Mouse (Mus musculus) megakaryocyte, embryonic 14.5 days (primary cell): ENCODE measurements around the gene 1700109H08Rik. TPM values are rescaled to one million over a fixed set of nuclear protein-coding genes. Genes with fewer than 3 reads are reported as not detected.

Source experiments
- H3K27me3 ChIP-seq: replicated peaks from 2 replicates; pipeline ENCODE3; 2012; ENCODE audit warnings: inconsistent platforms
- H3K36me3 ChIP-seq: replicated peaks from 2 replicates; pipeline ENCODE3; 2012; ENCODE audit warnings: low read length, inconsistent platforms, mixed read lengths
- H3K4me1 ChIP-seq: 2 replicates; pipeline ENCODE4 v1.6.1; 2012; ENCODE audit warnings: inconsistent platforms
- H3K4me3 ChIP-seq: replicated peaks from 2 replicates; pipeline ENCODE3; 2012; ENCODE audit warnings: moderate library complexity, mild to moderate bottlenecking, inconsistent platforms
- H3K9me3 ChIP-seq: 2 replicates; pipeline ENCODE4 v1.6.1; 2012; ENCODE audit warnings: inconsistent platforms
- FLI1 ChIP-seq: IDR thresholded peaks from 2 replicates; pipeline ENCODE4 v1.6.1; 2012; ENCODE audit warnings: low read length, inconsistent platforms, mixed read lengths
- GATA1 ChIP-seq: IDR thresholded peaks from 3 replicates; pipeline ENCODE4 v1.6.1; 2012; ENCODE audit warnings: mixed read lengths, low read length, inconsistent platforms, borderline replicate concordance
- polyA plus RNA-seq: library from polyadenylated mRNA; stranded (reverse); fragments of >175 nt; gene quantifications from 2 replicates; pipeline ENCODE4 v1.2.3, GENCODE M21; 2012; ENCODE audit warnings: low replicate concordance; ENCODE audit not compliant: insufficient read depth

Gene 1700109H08Rik
- polyA plus RNA-seq, 1 experiment, result not detected

DNA sequence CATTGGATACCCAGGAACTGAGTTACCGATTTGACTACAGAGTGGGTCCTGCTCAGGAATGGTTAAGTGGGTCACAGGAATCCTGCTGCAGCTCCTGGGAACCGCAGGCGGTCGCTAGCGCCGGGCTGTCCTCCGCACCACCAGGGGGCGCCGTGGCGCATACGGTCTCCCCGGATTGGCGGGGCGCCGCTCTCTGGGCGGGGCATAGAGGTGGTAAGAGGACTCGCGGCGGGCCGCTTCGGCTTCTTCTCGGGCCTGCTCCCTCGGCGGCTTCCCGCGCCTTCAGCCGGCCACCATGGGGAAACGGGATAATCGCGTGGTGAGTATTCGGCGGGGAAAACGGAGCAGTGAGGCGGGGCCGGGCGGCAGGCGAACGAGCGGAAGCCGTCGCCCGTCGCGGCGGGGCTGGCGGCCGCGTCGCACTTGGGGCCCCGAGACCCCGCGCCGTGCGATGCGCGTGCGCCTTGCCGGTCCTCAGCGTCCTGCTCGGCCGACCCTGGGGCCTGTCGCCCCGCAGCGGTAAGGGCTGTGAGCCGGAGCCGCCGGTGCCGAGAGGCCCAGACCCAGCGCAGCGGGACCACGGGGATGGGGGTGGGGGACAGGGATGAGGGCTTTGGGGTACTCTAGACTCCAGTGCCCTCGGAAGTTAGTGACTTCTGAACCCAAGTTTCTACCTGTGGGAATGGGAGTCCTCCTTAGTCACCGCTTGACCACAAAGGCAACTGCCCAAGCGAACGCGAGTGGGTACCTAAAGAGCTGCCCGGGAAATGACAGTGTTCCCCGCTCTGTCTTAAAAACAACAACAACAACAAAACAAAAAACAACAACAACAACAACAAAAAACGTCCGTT lies 27.5 kb upstream of the 1700109H08Rik start, which contains the start of gene Fam133b:
Fam133b (plus strand) TSS at position 205 of the 851 bp plus-strand sequence.
- Histone ChIP-seq H3K4me3 (peak within 1 kb of the TSS; percentile 95), H3K9me3 (no peaks in the 10 kb centered on the region), H3K4me1 (peaks cover 72% of the 10 kb centered on the region), H3K27me3 (no peaks in the 10 kb centered on the region), H3K36me3 (peaks cover 21% of the 10 kb centered on the region)
- TF ChIP-seq FLI1, result no peak
- no peak for TF ChIP-seq GATA1

DNA sequence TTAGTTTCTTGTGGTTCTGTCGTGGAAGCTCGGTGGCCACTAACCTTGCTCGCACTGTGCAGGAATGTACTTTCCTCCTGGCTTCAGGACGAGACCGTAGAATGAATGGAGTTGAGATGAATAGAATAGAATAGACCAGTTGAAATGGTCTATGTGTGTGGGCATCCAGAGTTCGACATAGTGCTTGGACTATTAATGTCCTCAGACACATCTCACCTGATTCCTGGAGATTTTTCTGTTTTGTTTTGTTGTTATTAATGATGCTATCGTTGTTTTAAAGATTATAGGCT lies 26.9 kb upstream of the 1700109H08Rik start:
- no peaks in the 10 kb centered on the region for H3K27me3 ChIP-seq

DNA sequence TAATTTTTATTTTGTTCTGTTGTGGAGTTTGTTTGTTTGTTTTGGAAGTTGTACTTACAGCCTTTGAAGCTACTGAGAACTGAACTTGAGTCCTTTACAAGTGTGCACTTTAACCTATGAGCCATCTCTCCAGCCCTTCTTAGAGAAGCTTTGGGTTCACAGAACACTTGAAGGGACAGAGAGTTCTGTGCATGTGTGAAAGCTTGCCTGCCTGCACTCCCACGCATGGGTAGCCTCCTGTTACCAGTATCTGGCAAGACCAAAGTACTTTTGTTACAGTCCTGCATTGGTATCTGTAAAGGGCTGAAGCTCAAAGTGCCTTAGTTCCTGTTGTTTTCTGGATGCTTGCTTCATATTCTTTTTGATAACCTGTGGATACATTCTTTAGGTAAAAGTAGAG lies 25.1 kb upstream of the 1700109H08Rik start:
- Histone ChIP-seq H3K27me3 (no peaks in the 10 kb centered on the region), H3K9me3 (no peaks in the 10 kb centered on the region), H3K4me1 (peaks cover 67% of the 10 kb centered on the region), H3K36me3 (peaks cover 22% of the 10 kb centered on the region), H3K4me3 (peak overlapping the region; percentile 64)
- TF ChIP-seq FLI1 (no peak), GATA1 (no peak)

More for the DNA sequence above, 26.9 kb upstream of the 1700109H08Rik start:
- no peak for TF ChIP-seq GATA1
- TF ChIP-seq FLI1, result no peak
- Histone ChIP-seq H3K36me3 (peaks cover 22% of the 10 kb centered on the region), H3K4me3 (peak overlapping the region; percentile 95), H3K4me1 (peaks cover 73% of the 10 kb centered on the region), H3K9me3 (no peaks in the 10 kb centered on the region)

DNA sequence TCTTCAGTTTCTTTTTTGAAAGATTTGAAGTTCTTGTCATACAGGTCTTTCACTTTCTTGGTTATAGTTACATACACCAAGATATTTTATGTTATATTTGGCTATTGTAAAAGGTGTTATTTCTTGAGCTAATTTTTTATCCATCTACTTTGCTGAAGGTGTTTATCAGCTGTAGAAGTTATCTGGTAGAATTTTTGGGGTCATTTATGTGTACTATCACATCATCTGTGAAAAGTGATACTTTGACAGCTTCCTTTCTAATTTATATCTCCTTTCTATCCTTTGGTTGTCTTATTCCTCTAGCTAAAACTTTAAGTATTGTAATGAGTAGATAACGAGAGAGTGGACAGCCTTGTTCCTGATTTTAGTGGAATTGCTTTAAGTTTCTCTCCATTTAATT lies 19.9 kb upstream of the 1700109H08Rik start:
- Histone ChIP-seq H3K36me3 (peaks cover 48% of the 10 kb centered on the region), H3K9me3 (no peaks in the 10 kb centered on the region), H3K4me3 (no peak overlapping the region), H3K27me3 (no peaks in the 10 kb centered on the region), H3K4me1 (peaks cover 28% of the 10 kb centered on the region)
- no peak for TF ChIP-seq GATA1
- TF ChIP-seq FLI1, result no peak

DNA sequence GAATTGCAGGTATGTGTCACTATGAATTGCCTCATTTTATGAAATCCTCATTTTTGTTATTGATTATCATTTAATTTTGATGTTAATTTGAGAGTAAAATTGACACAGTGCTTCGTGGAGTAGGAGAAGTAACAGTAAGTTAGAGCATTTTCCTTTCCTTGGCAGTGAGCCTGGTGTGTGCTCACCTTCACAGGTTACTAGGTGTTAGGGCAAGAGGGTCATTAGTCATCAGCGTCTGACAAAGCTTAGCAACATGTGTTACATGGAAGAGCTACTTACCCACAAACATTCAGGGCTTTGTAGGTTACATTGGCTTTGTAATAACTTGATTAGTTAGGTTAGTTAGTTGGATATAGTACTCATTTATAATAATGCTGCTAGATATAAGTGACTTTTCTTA lies 17.2 kb upstream of the 1700109H08Rik start:
- peaks cover 59% of the 10 kb centered on the region for H3K36me3 ChIP-seq
- peaks cover 14% of the 10 kb centered on the region for H3K4me1 ChIP-seq
- TF ChIP-seq GATA1 (no peak), FLI1 (no peak)
- no peaks in the 10 kb centered on the region for H3K27me3 ChIP-seq
- no peaks in the 10 kb centered on the region for H3K9me3 ChIP-seq
- H3K4me3 ChIP-seq, result no peak overlapping the region

DNA sequence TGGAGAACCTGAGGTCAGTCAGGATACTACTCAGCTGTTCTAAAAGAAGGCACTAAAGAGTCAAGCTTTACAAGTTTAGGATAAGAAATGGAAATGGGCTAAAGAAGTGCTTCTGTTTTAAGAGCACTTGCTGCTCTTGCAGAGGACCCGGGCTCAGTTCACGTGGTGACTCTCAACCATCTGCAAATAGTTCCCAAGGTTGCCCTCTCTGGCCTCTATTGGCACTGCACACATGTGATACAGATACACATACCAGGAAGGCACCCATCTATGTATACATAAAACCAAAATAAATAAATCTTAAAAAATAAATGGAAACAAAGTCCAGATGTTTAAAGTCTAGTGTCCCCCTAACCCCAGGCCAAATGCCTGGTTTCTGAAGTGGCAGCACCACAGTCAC lies 3.5 kb downstream of the 1700109H08Rik start:
- TF ChIP-seq GATA1, result no peak
- no peak for TF ChIP-seq FLI1
- Histone ChIP-seq H3K9me3 (peaks cover 14% of the 10 kb centered on the region), H3K36me3 (peaks cover 100% of the 10 kb centered on the region), H3K4me1 (no peaks in the 10 kb centered on the region), H3K27me3 (no peaks in the 10 kb centered on the region), H3K4me3 (no peak overlapping the region)

DNA sequence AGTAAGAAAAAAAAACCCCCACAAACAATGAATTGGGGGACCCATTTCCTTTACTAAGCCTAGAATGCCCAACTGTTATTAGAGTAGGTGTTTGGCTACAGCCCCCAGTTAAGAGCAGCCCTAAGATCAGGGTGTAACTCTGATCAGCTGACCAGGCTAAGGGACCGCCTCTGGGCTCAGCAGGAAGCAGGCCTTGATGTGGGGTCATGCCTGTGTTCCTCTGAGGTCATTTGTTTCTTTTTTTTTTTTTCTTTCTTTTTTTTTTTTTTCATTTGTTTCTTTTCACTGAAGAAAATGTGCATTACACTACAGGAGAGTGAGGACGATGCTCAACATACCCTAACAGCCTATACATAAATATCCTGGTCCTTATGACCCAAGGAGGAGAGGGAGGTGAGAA lies 6.6 kb downstream of the 1700109H08Rik start:
- no peaks in the 10 kb centered on the region for H3K27me3 ChIP-seq
- no peaks in the 10 kb centered on the region for H3K4me1 ChIP-seq
- TF ChIP-seq FLI1 (no peak), GATA1 (no peak)
- H3K4me3 ChIP-seq, result no peak overlapping the region
- peaks cover 100% of the 10 kb centered on the region for H3K36me3 ChIP-seq
- H3K9me3 ChIP-seq, result peaks cover 14% of the 10 kb centered on the region

DNA sequence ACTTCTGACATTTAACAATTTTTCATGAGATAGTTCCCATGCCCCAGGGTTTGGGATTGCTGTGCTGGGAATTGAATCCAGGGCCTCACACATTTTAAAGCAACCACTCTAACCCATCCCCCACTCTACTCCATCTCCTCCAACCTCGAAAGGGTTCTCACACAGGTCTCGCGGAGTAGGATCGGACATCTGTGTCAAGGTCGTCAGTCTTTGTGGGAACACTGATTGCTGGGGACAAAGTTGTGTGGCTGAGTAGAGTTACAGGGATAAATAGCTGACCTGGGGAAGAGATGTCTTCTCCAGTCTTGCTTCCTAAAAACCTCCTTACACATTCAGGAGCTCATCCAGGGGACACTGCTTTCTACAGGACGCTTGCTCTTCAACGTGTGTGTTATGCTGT lies 7.7 kb downstream of the 1700109H08Rik start:
- TF ChIP-seq GATA1 (no peak), FLI1 (no peak)
- peaks cover 8% of the 10 kb centered on the region for H3K9me3 ChIP-seq
- peaks cover 6% of the 10 kb centered on the region; the same call in 1 of the 2 replicates for H3K4me1 ChIP-seq
- H3K36me3 ChIP-seq, result peaks cover 100% of the 10 kb centered on the region
- no peak overlapping the region for H3K4me3 ChIP-seq
- H3K27me3 ChIP-seq, result no peaks in the 10 kb centered on the region

DNA sequence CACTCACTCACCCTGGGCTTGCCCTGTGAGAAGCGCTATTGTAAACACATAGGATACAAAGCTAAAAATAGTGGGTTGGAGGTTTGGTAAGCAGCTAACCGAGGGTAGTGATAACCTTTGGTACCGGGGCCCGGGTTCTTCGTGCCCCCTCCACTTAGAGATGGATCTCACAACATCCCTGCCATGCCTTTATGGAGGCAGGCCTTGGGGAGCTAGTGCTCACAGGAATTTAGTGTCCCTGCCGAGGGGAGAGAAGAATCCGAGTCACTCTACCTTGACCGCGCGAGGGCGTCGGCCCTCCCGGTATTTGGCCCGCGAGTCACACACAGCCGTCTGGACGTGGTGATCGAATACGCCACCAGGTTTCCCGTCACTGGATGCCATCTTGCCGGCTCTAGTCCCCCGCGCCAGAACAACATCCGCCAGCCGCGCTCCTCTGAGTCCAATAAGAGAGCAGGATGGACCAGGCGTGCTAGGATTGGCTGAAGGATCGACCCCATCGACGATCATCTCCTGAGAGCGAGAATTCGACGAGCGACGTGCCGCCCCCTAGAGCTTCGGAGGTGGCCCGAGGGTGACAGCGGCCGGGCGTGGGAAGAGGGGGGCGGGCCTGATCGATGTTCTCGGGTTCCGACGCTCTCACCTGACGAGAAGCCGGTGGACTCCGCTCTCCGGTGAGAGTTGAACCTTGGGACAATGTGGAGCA lies 24.5 kb downstream of the 1700109H08Rik start, which contains the start of gene Pex1:
Pex1 (plus strand) TSS at position 374 of the 706 bp plus-strand sequence.
- peak within 1 kb of the TSS; percentile 100 for H3K4me3 ChIP-seq
- H3K9me3 ChIP-seq, result no peaks in the 10 kb centered on the region
- TF ChIP-seq GATA1 (no peak), FLI1 (no peak)
- peaks cover 53% of the 10 kb centered on the region for H3K4me1 ChIP-seq
- H3K36me3 ChIP-seq, result peaks cover 39% of the 10 kb centered on the region
- H3K27me3 ChIP-seq, result no peaks in the 10 kb centered on the region

DNA sequence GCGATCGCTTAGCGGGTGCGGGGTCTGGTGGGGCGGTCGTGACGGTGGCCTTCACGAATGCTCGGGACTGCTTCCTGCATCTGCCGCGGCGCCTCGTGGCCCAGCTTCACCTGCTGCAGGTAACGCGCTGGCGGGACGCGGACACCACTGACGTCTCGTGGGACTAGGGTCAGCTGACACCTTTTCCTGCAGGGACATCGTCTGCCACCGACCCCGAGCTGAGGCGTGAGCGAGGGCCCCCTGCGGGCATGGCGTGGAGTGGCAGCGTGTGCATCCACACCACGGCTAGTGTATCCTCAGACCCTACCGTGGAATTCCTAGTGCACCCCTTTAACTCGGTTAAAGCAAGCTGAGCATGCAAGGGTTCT lies 25.0 kb downstream of the 1700109H08Rik start, which contains the start of gene Rbm48:
Rbm48 (minus strand) TSS at position 187 of the 368 bp plus-strand sequence.
- no peaks in the 10 kb centered on the region for H3K9me3 ChIP-seq
- H3K36me3 ChIP-seq, result peaks cover 39% of the 10 kb centered on the region
- peaks cover 54% of the 10 kb centered on the region for H3K4me1 ChIP-seq
- H3K4me3 ChIP-seq, result peak within 1 kb of the TSS; percentile 100
- TF ChIP-seq GATA1, result no peak
- no peak for TF ChIP-seq FLI1
- H3K27me3 ChIP-seq, result no peaks in the 10 kb centered on the region
